Mouse (Mus musculus): ENCODE results near the gene Pum2. TPM values are rescaled to one million over a fixed set of nuclear protein-coding genes. Genes with fewer than 3 reads are reported as not detected.

Gene Pum2
- polyA plus RNA-seq, 1 experiment from 2014 or later: 26.2 TPM

GRCm38 (mm10) chr12:8759779-8760178 is 85.8 kb downstream of the Pum2 start:
- Histone ChIP-seq H3K4me1 (ENCODE audit: control insufficient read depth, insufficient read depth, low read length) (no peaks in the 10 kb centered on the region), H3K27me3 (ENCODE audit: control insufficient read depth, insufficient read depth, low read length) (no peaks in the 10 kb centered on the region), H3K9me3 (replicated peaks; ENCODE audit: control insufficient read depth, low read length) (peaks cover 6% of the 10 kb centered on the region; the same call in 1 of the 2 replicates), H3K9ac (ENCODE audit: low read length) (no peak overlapping the region), H3K36me3 (ENCODE audit: control insufficient read depth, insufficient read depth) (peaks cover 7% of the 10 kb centered on the region), H3K4me3 (ENCODE audit: low read length) (no peak overlapping the region), H3K27ac (ENCODE audit: low read length) (no peak overlapping the region), H3K4me2 (ENCODE audit: low read depth, low read length) (no peak overlapping the region)
- 85% methylated on average over 6 of the region's 6 CpGs for WGBS
- no peak for ATAC-seq (replicated peaks; ENCODE audit: extremely low read depth, insufficient read depth, low FRiP score)

GRCm38 (mm10) chr12:8760561-8760960 is 86.6 kb downstream of the Pum2 start:
- peaks cover 7% of the 10 kb centered on the region for H3K36me3 ChIP-seq (ENCODE audit: control insufficient read depth, insufficient read depth)
- 73% methylated on average over 6 of the region's 6 CpGs for WGBS
- H3K9me3 ChIP-seq (replicated peaks; ENCODE audit: control insufficient read depth, low read length): peaks cover 6% of the 10 kb centered on the region; the same call in 1 of the 2 replicates
- ATAC-seq (replicated peaks; ENCODE audit: extremely low read depth, insufficient read depth, low FRiP score): no peak
- H3K4me1 ChIP-seq (ENCODE audit: control insufficient read depth, insufficient read depth, low read length): no peaks in the 10 kb centered on the region
- H3K4me2 ChIP-seq (ENCODE audit: low read depth, low read length): no peak overlapping the region
- H3K9ac ChIP-seq (ENCODE audit: low read length): no peak overlapping the region
- no peak overlapping the region for H3K4me3 ChIP-seq (ENCODE audit: low read length)
- no peak overlapping the region for H3K27ac ChIP-seq (ENCODE audit: low read length)
- no peaks in the 10 kb centered on the region for H3K27me3 ChIP-seq (ENCODE audit: control insufficient read depth, insufficient read depth, low read length)

GRCm38 (mm10) chr12:8761058-8761457 is 87.1 kb downstream of the Pum2 start:
- Histone ChIP-seq H3K9ac (ENCODE audit: low read length) (no peak overlapping the region), H3K4me1 (ENCODE audit: control insufficient read depth, insufficient read depth, low read length) (no peaks in the 10 kb centered on the region), H3K36me3 (ENCODE audit: control insufficient read depth, insufficient read depth) (peaks cover 7% of the 10 kb centered on the region), H3K4me3 (ENCODE audit: low read length) (no peak overlapping the region), H3K9me3 (replicated peaks; ENCODE audit: control insufficient read depth, low read length) (peaks cover 6% of the 10 kb centered on the region; the same call in 1 of the 2 replicates), H3K4me2 (ENCODE audit: low read depth, low read length) (no peak overlapping the region), H3K27ac (ENCODE audit: low read length) (no peak overlapping the region), H3K27me3 (ENCODE audit: control insufficient read depth, insufficient read depth, low read length) (no peaks in the 10 kb centered on the region)
- ATAC-seq (replicated peaks; ENCODE audit: extremely low read depth, insufficient read depth, low FRiP score): no peak
- 73% methylated on average over 7 of the region's 7 CpGs for WGBS

GRCm38 (mm10) chr12:8762667-8763066 is 88.7 kb downstream of the Pum2 start:
- Histone ChIP-seq H3K4me3 (ENCODE audit: low read length) (no peak overlapping the region), H3K9me3 (replicated peaks; ENCODE audit: control insufficient read depth, low read length) (peaks cover 5% of the 10 kb centered on the region; the same call in 1 of the 2 replicates), H3K9ac (ENCODE audit: low read length) (no peak overlapping the region), H3K4me2 (ENCODE audit: low read depth, low read length) (no peak overlapping the region), H3K27ac (ENCODE audit: low read length) (no peak overlapping the region), H3K36me3 (ENCODE audit: control insufficient read depth, insufficient read depth) (peaks cover 5% of the 10 kb centered on the region), H3K4me1 (ENCODE audit: control insufficient read depth, insufficient read depth, low read length) (no peaks in the 10 kb centered on the region), H3K27me3 (ENCODE audit: control insufficient read depth, insufficient read depth, low read length) (no peaks in the 10 kb centered on the region)
- WGBS: 77% methylated on average over 2 of the region's 2 CpGs
- ATAC-seq (replicated peaks; ENCODE audit: extremely low read depth, insufficient read depth, low FRiP score): no peak

- H3K9me3 ChIP-seq (replicated peaks; ENCODE audit: control insufficient read depth, low read length): no peaks in the 10 kb centered on the region
- WGBS: 66% methylated on average over 15 of the region's 15 CpGs
- H3K27ac ChIP-seq (ENCODE audit: low read length): no peak overlapping the region
- no peak overlapping the region for H3K9ac ChIP-seq (ENCODE audit: low read length)
- H3K27me3 ChIP-seq (ENCODE audit: control insufficient read depth, insufficient read depth, low read length): no peaks in the 10 kb centered on the region
- H3K4me3 ChIP-seq (ENCODE audit: low read length): no peak overlapping the region
- H3K4me1 ChIP-seq (ENCODE audit: control insufficient read depth, insufficient read depth, low read length): no peaks in the 10 kb centered on the region
- no peak overlapping the region for H3K4me2 ChIP-seq (ENCODE audit: low read depth, low read length)
- no peak for ATAC-seq (replicated peaks; ENCODE audit: extremely low read depth, insufficient read depth, low FRiP score)
- H3K36me3 ChIP-seq (ENCODE audit: control insufficient read depth, insufficient read depth): no peaks in the 10 kb centered on the region
These were observed 90.4 kb downstream of the Pum2 start for GRCm38 (mm10) chr12:8764221-8764930.

GRCm38 (mm10) chr12:8770946-8771843 is 97.3 kb downstream of the Pum2 start, which contains the start of gene Sdc1:
Gene Sdc1 (plus strand): TSS chr12:8771323.
- Histone ChIP-seq H3K27ac (ENCODE audit: low read length) (peak within 1 kb of the TSS; percentile 47), H3K4me1 (ENCODE audit: control insufficient read depth, insufficient read depth, low read length) (peaks cover 8% of the 10 kb centered on the region), H3K9me3 (replicated peaks; ENCODE audit: control insufficient read depth, low read length) (no peaks in the 10 kb centered on the region), H3K36me3 (ENCODE audit: control insufficient read depth, insufficient read depth) (no peaks in the 10 kb centered on the region), H3K4me3 (ENCODE audit: low read length) (peak within 1 kb of the TSS; percentile 84), H3K27me3 (ENCODE audit: control insufficient read depth, insufficient read depth, low read length) (no peaks in the 10 kb centered on the region), H3K4me2 (ENCODE audit: low read depth, low read length) (peak within 1 kb of the TSS; percentile 87), H3K9ac (ENCODE audit: low read length) (peak within 1 kb of the TSS; percentile 86)
- under 1% methylated on average over 67 of the region's 67 CpGs for WGBS
- ATAC-seq (replicated peaks; ENCODE audit: extremely low read depth, insufficient read depth, low FRiP score): peak; percentile 82

GRCm38 (mm10) chr12:8771844-8772380 is 98.0 kb downstream of the Pum2 start:
- peak; percentile 7; the same call in 1 of the 2 replicates for ATAC-seq (replicated peaks; ENCODE audit: extremely low read depth, insufficient read depth, low FRiP score)
- H3K4me3 ChIP-seq (ENCODE audit: low read length): peak overlapping the region; percentile 84

GRCm38 (mm10) chr12:8772451-8773143 is 98.7 kb downstream of the Pum2 start:
- peak overlapping the region; percentile 86 for H3K9ac ChIP-seq (ENCODE audit: low read length)
- peak overlapping the region; percentile 47 for H3K27ac ChIP-seq (ENCODE audit: low read length)
- H3K9me3 ChIP-seq (replicated peaks; ENCODE audit: control insufficient read depth, low read length): no peaks in the 10 kb centered on the region
- H3K4me1 ChIP-seq (ENCODE audit: control insufficient read depth, insufficient read depth, low read length): peaks cover 8% of the 10 kb centered on the region
- under 1% methylated on average over 54 of the region's 55 CpGs for WGBS
- no peaks in the 10 kb centered on the region for H3K36me3 ChIP-seq (ENCODE audit: control insufficient read depth, insufficient read depth)
- H3K4me3 ChIP-seq (ENCODE audit: low read length): peak overlapping the region; percentile 84
- no peaks in the 10 kb centered on the region for H3K27me3 ChIP-seq (ENCODE audit: control insufficient read depth, insufficient read depth, low read length)
- ATAC-seq (replicated peaks; ENCODE audit: extremely low read depth, insufficient read depth, low FRiP score): peak; percentile 47; the same call in 1 of the 2 replicates
- peak overlapping the region; percentile 87 for H3K4me2 ChIP-seq (ENCODE audit: low read depth, low read length)

More at GRCm38 (mm10) chr12:8771844-8772380, 98.0 kb downstream of the Pum2 start:
- Histone ChIP-seq H3K4me1 (ENCODE audit: control insufficient read depth, insufficient read depth, low read length) (peaks cover 8% of the 10 kb centered on the region), H3K27me3 (ENCODE audit: control insufficient read depth, insufficient read depth, low read length) (no peaks in the 10 kb centered on the region), H3K9me3 (replicated peaks; ENCODE audit: control insufficient read depth, low read length) (no peaks in the 10 kb centered on the region), H3K4me2 (ENCODE audit: low read depth, low read length) (peak overlapping the region; percentile 87), H3K36me3 (ENCODE audit: control insufficient read depth, insufficient read depth) (no peaks in the 10 kb centered on the region), H3K27ac (ENCODE audit: low read length) (peak overlapping the region; percentile 47), H3K9ac (ENCODE audit: low read length) (peak overlapping the region; percentile 86)
- WGBS: under 1% methylated on average over 37 of the region's 37 CpGs
